Mouse (Mus musculus) liver, adult (tissue): ENCODE measurements at regions not wholly inside any gene's neighbourhood (a gene's known extent, or its start where the extent isn't known, plus 50 kb on each side); places are given as distances from the start of the nearest gene placed in this dataset.

ENCODE experiments used
- GATA4 ChIP-seq: IDR thresholded peaks from 2 replicates; pipeline ENCODE4 v1.6.1; 2014; ENCODE audit warnings: mild to moderate bottlenecking, low read length; ENCODE audit not compliant: insufficient replicate concordance

- TF ChIP-seq GATA4: no peak
Measured at GRCm38 (mm10) chr6:143444782-143445181, 277.8 kb downstream of the Etnk1 start.

- TF ChIP-seq GATA4: no peak
Measured at GRCm38 (mm10) chr6:143445834-143446552, 279.0 kb downstream of the Etnk1 start.

- no peak for TF ChIP-seq GATA4
Measured at GRCm38 (mm10) chr6:143447060-143447459, 280.0 kb downstream of the Etnk1 start.

- no peak for TF ChIP-seq GATA4
Measured at GRCm38 (mm10) chr6:143449071-143449470, 282.1 kb downstream of the Etnk1 start.

GRCm38 (mm10) chr6:143451869-143452268 lies 284.8 kb downstream of the Etnk1 start:
- TF ChIP-seq GATA4: no peak

- no peak for TF ChIP-seq GATA4
Measured at GRCm38 (mm10) chr6:143454695-143455218, 287.7 kb downstream of the Etnk1 start.

- no peak for TF ChIP-seq GATA4
Measured at GRCm38 (mm10) chr6:143464907-143465537, 298.0 kb downstream of the Etnk1 start.

- no peak for TF ChIP-seq GATA4
Measured at GRCm38 (mm10) chr6:143474396-143474795, 307.4 kb downstream of the Etnk1 start.

GRCm38 (mm10) chr6:143475296-143475695 lies 308.3 kb downstream of the Etnk1 start:
- TF ChIP-seq GATA4: no peak

GRCm38 (mm10) chr6:143477396-143477795 lies 310.4 kb downstream of the Etnk1 start:
- no peak for TF ChIP-seq GATA4

- no peak for TF ChIP-seq GATA4
Measured at GRCm38 (mm10) chr6:143479239-143479638, 312.2 kb downstream of the Etnk1 start.

GRCm38 (mm10) chr6:143479701-143480388 lies 312.8 kb downstream of the Etnk1 start:
- TF ChIP-seq GATA4: peak; percentile 98

- no peak for TF ChIP-seq GATA4
Measured at GRCm38 (mm10) chr6:143482272-143482671, 315.3 kb downstream of the Etnk1 start.

- TF ChIP-seq GATA4: peak; percentile 53; the same call in 1 of the 2 replicates
Measured at GRCm38 (mm10) chr6:143482868-143483267, 315.8 kb downstream of the Etnk1 start.

GRCm38 (mm10) chr6:143484941-143485340 lies 317.9 kb downstream of the Etnk1 start:
- TF ChIP-seq GATA4: peak; percentile 15; the same call in 1 of the 2 replicates

- TF ChIP-seq GATA4: no peak; the same call in 1 of the 2 replicates
Measured at GRCm38 (mm10) chr6:143487003-143487402, 320.0 kb downstream of the Etnk1 start.

- no peak for TF ChIP-seq GATA4
Measured at GRCm38 (mm10) chr6:143490019-143490418, 323.0 kb downstream of the Etnk1 start.
